Mouse (Mus musculus) midbrain, embryonic 10.5 days (tissue): Measurements from ENCODE around the gene Zfp719. TPM values are rescaled to one million over a fixed set of nuclear protein-coding genes. Genes with fewer than 3 reads are reported as not detected.

Experiments
- DNase-seq: peaks from one replicate; pipeline ENCODE4 v3.0.0-alpha.2; 2017; ENCODE audit warnings: low spot score
- H3K27ac ChIP-seq: fragments of 300-500 bp; sonication (generic); replicated peaks from 2 replicates; pipeline ENCODE4 v1.5.1; 2016; ENCODE audit warnings: mild to moderate bottlenecking
- H3K27me3 ChIP-seq: fragments of 300-500 bp; sonication (generic); 2 replicates; pipeline ENCODE4 v1.6.1; 2016; ENCODE audit warnings: low read depth, mild to moderate bottlenecking; ENCODE audit not compliant: poor library complexity, severe bottlenecking
- H3K36me3 ChIP-seq: fragments of 300-500 bp; sonication (generic); 2 replicates; pipeline ENCODE4 v1.6.1; 2016; ENCODE audit warnings: mild to moderate bottlenecking, moderate library complexity
- H3K4me1 ChIP-seq: fragments of 300-500 bp; sonication (generic); 2 replicates; pipeline ENCODE4 v1.6.1; 2016
- H3K4me3 ChIP-seq: fragments of 300-500 bp; sonication (generic); 2 replicates; pipeline ENCODE4 v1.5.1; 2016; ENCODE audit warnings: mild to moderate bottlenecking, moderate library complexity
- H3K9me3 ChIP-seq: fragments of 300-500 bp; sonication (generic); replicated peaks from 2 replicates; pipeline ENCODE4 v1.6.1; 2016; ENCODE audit warnings: mild to moderate bottlenecking
- WGBS: fragments of 180-500 bp; shearing (Covaris S2); methylation state at CpG from one replicate; pipeline ENCODE4 v1.1.7; 2016; 5-methylcytosine and 5-hydroxymethylcytosine counted together
- polyA plus RNA-seq: library from polyadenylated mRNA; unstranded; fragments of >200 nt; fragmentation: Nextera tagmentation; extraction: Ambion mirVana; gene quantifications from 2 replicates; pipeline ENCODE4 v1.2.1, GENCODE M21; 2016

Gene Zfp719
- polyA plus RNA-seq, result 14.6 and 16.6 TPM in 2 replicates

- Histone ChIP-seq H3K27me3 (no peaks in the 10 kb centered on the region), H3K9me3 (no peaks in the 10 kb centered on the region), H3K36me3 (peaks cover 23% of the 10 kb centered on the region), H3K4me3 (peak within 1 kb of the TSS; percentile 79), H3K27ac (peak within 1 kb of the TSS; percentile 92), H3K4me1 (peaks cover 21% of the 10 kb centered on the region)
- peak; percentile 90 for DNase-seq
- WGBS, result 0% methylated on average over 37 of the region's 37 CpGs
Observed at GRCm38 (mm10) chr7:43579440-43580171, at the start of gene Zfp719. TSS of gene Zfp719 (plus strand) at chr7:43579610.

GRCm38 (mm10) chr7:43530216-43530785 lies 49.1 kb upstream of the Zfp719 start:
- H3K9me3 ChIP-seq, result no peaks in the 10 kb centered on the region
- no peaks in the 10 kb centered on the region for H3K4me1 ChIP-seq
- H3K4me3 ChIP-seq, result no peak overlapping the region
- H3K27ac ChIP-seq, result no peak overlapping the region
- DNase-seq, result no peak
- H3K36me3 ChIP-seq, result no peaks in the 10 kb centered on the region
- H3K27me3 ChIP-seq, result no peaks in the 10 kb centered on the region
- 76% methylated on average over 8 of the region's 8 CpGs for WGBS

- no peaks in the 10 kb centered on the region for H3K36me3 ChIP-seq
- 91% methylated on average over 9 of the region's 9 CpGs for WGBS
- H3K27ac ChIP-seq, result no peak overlapping the region
- no peaks in the 10 kb centered on the region for H3K9me3 ChIP-seq
- no peaks in the 10 kb centered on the region for H3K4me1 ChIP-seq
- DNase-seq, result no peak
- H3K4me3 ChIP-seq, result no peak overlapping the region
- H3K27me3 ChIP-seq, result no peaks in the 10 kb centered on the region
Observed at GRCm38 (mm10) chr7:43532936-43533505, 46.4 kb upstream of the Zfp719 start.

- H3K27ac ChIP-seq, result no peak overlapping the region
- no peak for DNase-seq
- H3K36me3 ChIP-seq, result no peaks in the 10 kb centered on the region
- WGBS, result 81% methylated on average over 4 of the region's 4 CpGs
- no peak overlapping the region for H3K4me3 ChIP-seq
- H3K27me3 ChIP-seq, result no peaks in the 10 kb centered on the region
- no peaks in the 10 kb centered on the region for H3K4me1 ChIP-seq
- no peaks in the 10 kb centered on the region for H3K9me3 ChIP-seq
Observed at GRCm38 (mm10) chr7:43538524-43538923, 40.9 kb upstream of the Zfp719 start.

GRCm38 (mm10) chr7:43544225-43544977 lies 35.0 kb upstream of the Zfp719 start, which contains the start of gene Cd33:
TSS of gene Cd33 (minus strand) at chr7:43544428.
- Histone ChIP-seq H3K4me3 (no peak within 1 kb of the TSS), H3K9me3 (no peaks in the 10 kb centered on the region), H3K4me1 (no peaks in the 10 kb centered on the region), H3K27me3 (no peaks in the 10 kb centered on the region), H3K27ac (no peak within 1 kb of the TSS), H3K36me3 (no peaks in the 10 kb centered on the region)
- DNase-seq, result no peak
- WGBS, result 86% methylated on average over 7 of the region's 7 CpGs

GRCm38 (mm10) chr7:43545656-43546545 lies 33.5 kb upstream of the Zfp719 start:
- WGBS, result 79% methylated on average over 7 of the region's 7 CpGs
- no peak overlapping the region for H3K27ac ChIP-seq
- H3K9me3 ChIP-seq, result no peaks in the 10 kb centered on the region
- no peaks in the 10 kb centered on the region for H3K4me1 ChIP-seq
- DNase-seq, result no peak
- no peaks in the 10 kb centered on the region for H3K36me3 ChIP-seq
- no peaks in the 10 kb centered on the region for H3K27me3 ChIP-seq
- H3K4me3 ChIP-seq, result no peak overlapping the region

GRCm38 (mm10) chr7:43547666-43548065 lies 31.7 kb upstream of the Zfp719 start:
- Histone ChIP-seq H3K4me1 (no peaks in the 10 kb centered on the region), H3K4me3 (no peak overlapping the region), H3K27ac (no peak overlapping the region), H3K36me3 (no peaks in the 10 kb centered on the region), H3K27me3 (no peaks in the 10 kb centered on the region), H3K9me3 (no peaks in the 10 kb centered on the region)
- DNase-seq, result no peak
- 45% methylated on average over 5 of the region's 5 CpGs for WGBS

- H3K27me3 ChIP-seq, result no peaks in the 10 kb centered on the region
- 83% methylated on average over 4 of the region's 4 CpGs for WGBS
Observed at GRCm38 (mm10) chr7:43548206-43548605, 31.2 kb upstream of the Zfp719 start.

GRCm38 (mm10) chr7:43553153-43553552 lies 26.3 kb upstream of the Zfp719 start:
- Histone ChIP-seq H3K27ac (no peak overlapping the region), H3K36me3 (no peaks in the 10 kb centered on the region), H3K4me1 (no peaks in the 10 kb centered on the region), H3K4me3 (no peak overlapping the region), H3K9me3 (no peaks in the 10 kb centered on the region), H3K27me3 (no peaks in the 10 kb centered on the region)
- WGBS, result 86% methylated on average over 4 of the region's 4 CpGs
- no peak for DNase-seq

More at GRCm38 (mm10) chr7:43548206-43548605, 31.2 kb upstream of the Zfp719 start:
- no peak for DNase-seq
- H3K27ac ChIP-seq, result no peak overlapping the region
- H3K4me3 ChIP-seq, result no peak overlapping the region
- no peaks in the 10 kb centered on the region for H3K9me3 ChIP-seq
- H3K4me1 ChIP-seq, result no peaks in the 10 kb centered on the region
- H3K36me3 ChIP-seq, result no peaks in the 10 kb centered on the region

- no peaks in the 10 kb centered on the region for H3K9me3 ChIP-seq
- no peak for DNase-seq
- no peaks in the 10 kb centered on the region for H3K4me1 ChIP-seq
- no peak overlapping the region for H3K4me3 ChIP-seq
- no peaks in the 10 kb centered on the region for H3K36me3 ChIP-seq
- WGBS, result 69% methylated on average over 3 of the region's 3 CpGs
- no peak overlapping the region for H3K27ac ChIP-seq
- no peaks in the 10 kb centered on the region for H3K27me3 ChIP-seq
Observed at GRCm38 (mm10) chr7:43554550-43554949, 24.9 kb upstream of the Zfp719 start.

- no peak overlapping the region for H3K27ac ChIP-seq
- no peaks in the 10 kb centered on the region for H3K4me1 ChIP-seq
- H3K36me3 ChIP-seq, result no peaks in the 10 kb centered on the region
- no peak overlapping the region for H3K4me3 ChIP-seq
- no peak for DNase-seq
- H3K9me3 ChIP-seq, result no peaks in the 10 kb centered on the region
- no peaks in the 10 kb centered on the region for H3K27me3 ChIP-seq
- WGBS, result 90% methylated on average over 5 of the region's 5 CpGs
Observed at GRCm38 (mm10) chr7:43555351-43555750, 24.1 kb upstream of the Zfp719 start.

GRCm38 (mm10) chr7:43556901-43557300 lies 22.5 kb upstream of the Zfp719 start:
- H3K4me3 ChIP-seq, result no peak overlapping the region
- no peak overlapping the region for H3K27ac ChIP-seq
- H3K36me3 ChIP-seq, result no peaks in the 10 kb centered on the region
- H3K27me3 ChIP-seq, result no peaks in the 10 kb centered on the region
- WGBS, result 89% methylated on average over 1 of the region's 1 CpGs
- no peaks in the 10 kb centered on the region for H3K4me1 ChIP-seq
- H3K9me3 ChIP-seq, result no peaks in the 10 kb centered on the region
- DNase-seq, result no peak
